Mouse (Mus musculus) limb, embryonic 11.5 days (tissue): Measurements from ENCODE around the gene Mat2a. TPM values are rescaled to one million over a fixed set of nuclear protein-coding genes. Genes with fewer than 3 reads are reported as not detected.

ENCODE experiments used
- ATAC-seq: fragments of 200-750 bp; cut with Nextera tagmentation; 2 replicates; pipeline ENCODE4 v1.8.0; 2017; ENCODE audit warnings: low read depth; ENCODE audit not compliant: insufficient number of reproducible peaks, low FRiP score, low TSS enrichment
- DNase-seq: peaks from one replicate; pipeline ENCODE4 v3.0.0-alpha.2; 2015; ENCODE audit warnings: low spot score
- H3K27ac ChIP-seq: fragments of 300-500 bp; sonication (generic); replicated peaks from 2 replicates; pipeline ENCODE4 v1.5.1; 2014; ENCODE audit warnings: low read depth, mild to moderate bottlenecking, low read length
- H3K27me3 ChIP-seq: fragments of 300-500 bp; sonication (generic); 2 replicates; pipeline ENCODE4 v1.6.1; 2014; ENCODE audit warnings: mild to moderate bottlenecking, low read length, mixed read lengths; ENCODE audit not compliant: control insufficient read depth, insufficient read depth
- H3K36me3 ChIP-seq: fragments of 300-500 bp; sonication (generic); 2 replicates; pipeline ENCODE4 v1.6.1; 2014; ENCODE audit warnings: mild to moderate bottlenecking, low read length, moderate library complexity, mixed read lengths; ENCODE audit not compliant: control insufficient read depth, insufficient read depth
- H3K4me1 ChIP-seq: fragments of 300-500 bp; sonication (generic); 2 replicates; pipeline ENCODE4 v1.6.1; 2014; ENCODE audit warnings: low read length, mixed read lengths; ENCODE audit not compliant: control insufficient read depth, insufficient read depth
- H3K4me2 ChIP-seq: fragments of 300-500 bp; sonication (generic); 2 replicates; pipeline ENCODE4 v1.6.1; 2014; ENCODE audit warnings: low read depth, mild to moderate bottlenecking, moderate library complexity; ENCODE audit not compliant: severe bottlenecking
- H3K4me3 ChIP-seq: fragments of 300-500 bp; sonication (generic); 2 replicates; pipeline ENCODE4 v1.5.1; 2014; ENCODE audit warnings: low read depth, low read length
- H3K9ac ChIP-seq: fragments of 300-500 bp; sonication (generic); 2 replicates; pipeline ENCODE4 v1.6.1; 2014; ENCODE audit warnings: mild to moderate bottlenecking, low read length
- H3K9me3 ChIP-seq: fragments of 300-500 bp; sonication (generic); 2 replicates; pipeline ENCODE4 v1.6.1; 2016; ENCODE audit warnings: low read length; ENCODE audit not compliant: control insufficient read depth
- WGBS: fragments of 180-500 bp; shearing (Covaris S2); extraction: QIAGEN DNeasy Blood & Tissue Kit; methylation state at CpG from one replicate; pipeline ENCODE4 v1.1.7; 2014; 5-methylcytosine and 5-hydroxymethylcytosine counted together
- polyA plus RNA-seq: library from polyadenylated mRNA; unstranded; fragments of >200 nt; fragmentation: Nextera tagmentation; extraction: Ambion mirVana; gene quantifications from 2 replicates; pipeline ENCODE4 v1.2.1, GENCODE M21; 2014

Mat2a gene
- polyA plus RNA-seq, 1 experiment from 2014 or later, result 490 TPM

GRCm38 (mm10) chr6:72430989-72431921 is 8.1 kb downstream of the Mat2a start:
- Histone ChIP-seq H3K27ac (no peak overlapping the region), H3K27me3 (no peaks in the 10 kb centered on the region), H3K9ac (no peak overlapping the region), H3K4me1 (no peaks in the 10 kb centered on the region), H3K36me3 (peaks cover 24% of the 10 kb centered on the region), H3K4me2 (no peak overlapping the region), H3K9me3 (no peaks in the 10 kb centered on the region), H3K4me3 (no peak overlapping the region)
- 28% methylated on average over 5 of the region's 5 CpGs for whole genome bisulfite sequencing
- ATAC-seq (peak; percentile 23; the same call in 1 of the 2 replicates), DNase-seq (no peak)

- DNase-seq, result no peak
Measured at GRCm38 (mm10) chr6:72429061-72429842, 10.1 kb downstream of the Mat2a start.

DNA sequence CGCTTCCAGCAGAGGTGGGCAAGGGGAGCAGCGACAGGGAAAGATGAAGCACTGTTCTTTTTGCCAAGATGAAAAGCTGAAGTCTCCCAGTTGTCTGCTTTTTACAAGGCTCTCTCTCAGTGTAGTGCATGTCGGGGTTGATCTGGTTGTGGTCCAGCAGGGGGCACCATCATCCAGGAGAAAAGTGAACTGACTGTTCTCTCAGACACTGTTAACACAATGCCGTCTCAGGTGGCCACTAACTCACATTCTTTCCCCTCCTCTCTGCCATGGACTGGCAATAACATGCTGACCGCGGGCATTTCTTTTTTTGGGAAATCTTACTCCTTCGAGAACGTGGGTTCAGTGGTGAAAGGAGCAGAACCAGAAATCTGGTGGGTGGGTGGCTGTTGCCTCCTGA is 11.3 kb downstream of the Mat2a start:
- Histone ChIP-seq H3K9me3 (no peaks in the 10 kb centered on the region), H3K4me3 (no peak overlapping the region), H3K4me1 (no peaks in the 10 kb centered on the region), H3K27me3 (no peaks in the 10 kb centered on the region), H3K36me3 (peaks cover 31% of the 10 kb centered on the region), H3K9ac (no peak overlapping the region), H3K4me2 (no peak overlapping the region), H3K27ac (no peak overlapping the region)
- ATAC-seq, result 0 out of 2 replicates have a peak, but pooled peaks have one; percentile 61
- 41% methylated on average over 8 of the region's 8 CpGs for WGBS
- DNase-seq, result peak; percentile 84

More at GRCm38 (mm10) chr6:72429061-72429842, 10.1 kb downstream of the Mat2a start:
- no peak overlapping the region for H3K27ac ChIP-seq
- no peaks in the 10 kb centered on the region for H3K4me1 ChIP-seq
- no peaks in the 10 kb centered on the region for H3K27me3 ChIP-seq
- H3K36me3 ChIP-seq, result peaks cover 28% of the 10 kb centered on the region
- WGBS, result 89% methylated on average over 21 of the region's 21 CpGs
- ATAC-seq, result no peak
- no peak overlapping the region for H3K9ac ChIP-seq
- no peak overlapping the region for H3K4me2 ChIP-seq
- no peak overlapping the region for H3K4me3 ChIP-seq
- H3K9me3 ChIP-seq, result no peaks in the 10 kb centered on the region

DNA sequence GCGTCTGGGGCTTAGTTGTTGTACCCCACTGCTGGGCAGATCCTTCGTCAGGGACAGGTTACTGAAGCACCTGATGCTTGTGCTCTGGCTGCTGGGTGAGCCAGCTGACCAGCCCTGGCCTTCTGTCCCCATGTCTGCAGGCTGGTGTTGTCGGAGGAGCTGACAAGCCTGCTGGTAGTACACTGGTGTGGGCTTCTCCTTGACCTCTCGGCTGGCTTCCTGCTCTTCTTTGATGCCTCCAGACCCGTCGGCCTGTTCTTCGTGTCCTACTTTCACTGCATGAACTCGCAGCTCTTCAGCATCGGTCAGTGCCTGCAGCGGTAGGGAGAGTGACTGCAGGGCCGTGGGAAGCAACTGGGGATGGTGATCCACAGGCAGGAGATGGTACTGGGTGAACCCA is 13.7 kb downstream of the Mat2a start:
- Histone ChIP-seq H3K4me3 (no peak overlapping the region), H3K4me1 (no peaks in the 10 kb centered on the region), H3K4me2 (no peak overlapping the region), H3K9me3 (no peaks in the 10 kb centered on the region), H3K27ac (no peak overlapping the region; the same call in 1 of the 2 replicates), H3K9ac (no peak overlapping the region), H3K27me3 (no peaks in the 10 kb centered on the region), H3K36me3 (peaks cover 25% of the 10 kb centered on the region)
- DNase-seq (no peak), ATAC-seq (no peak)
- WGBS, result 94% methylated on average over 11 of the region's 11 CpGs

DNA sequence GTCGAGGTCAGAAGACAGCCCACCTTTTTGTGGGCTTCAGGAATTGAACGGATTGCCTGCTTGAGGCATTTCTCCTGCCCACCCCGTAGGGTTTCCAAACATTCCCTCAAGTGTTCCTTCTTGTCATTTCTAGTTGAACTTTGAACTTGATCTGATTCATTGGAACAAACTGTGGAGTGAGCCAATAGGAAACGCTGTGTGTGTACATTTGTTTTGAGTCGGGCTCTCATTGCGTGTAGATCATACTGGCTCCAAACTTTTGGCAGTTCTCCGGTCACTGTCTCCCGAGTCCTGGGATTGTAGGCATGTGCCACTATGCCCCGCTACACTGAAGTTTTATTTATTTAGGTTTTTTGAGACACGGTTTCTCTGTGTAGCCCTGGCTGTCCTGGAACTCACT is 18.5 kb downstream of the Mat2a start:
- no peak overlapping the region for H3K9ac ChIP-seq
- no peak overlapping the region for H3K4me3 ChIP-seq
- no peaks in the 10 kb centered on the region for H3K4me1 ChIP-seq
- H3K27me3 ChIP-seq, result no peaks in the 10 kb centered on the region
- DNase-seq (no peak), ATAC-seq (no peak)
- no peak overlapping the region for H3K4me2 ChIP-seq
- no peaks in the 10 kb centered on the region for H3K9me3 ChIP-seq
- no peak overlapping the region for H3K27ac ChIP-seq
- 95% methylated on average over 10 of the region's 10 CpGs for WGBS
- peaks cover 25% of the 10 kb centered on the region for H3K36me3 ChIP-seq

GRCm38 (mm10) chr6:72419806-72420205 is 19.6 kb downstream of the Mat2a start:
- H3K4me2 ChIP-seq, result no peak overlapping the region
- WGBS, result 94% methylated on average over 1 of the region's 1 CpGs
- H3K36me3 ChIP-seq, result peaks cover 17% of the 10 kb centered on the region; the same call in 1 of the 2 replicates
- no peaks in the 10 kb centered on the region for H3K9me3 ChIP-seq
- ATAC-seq (no peak), DNase-seq (no peak)
- H3K27me3 ChIP-seq, result no peaks in the 10 kb centered on the region
- peaks cover 4% of the 10 kb centered on the region; the same call in 1 of the 2 replicates for H3K4me1 ChIP-seq
- no peak overlapping the region for H3K4me3 ChIP-seq
- H3K9ac ChIP-seq, result no peak overlapping the region
- no peak overlapping the region for H3K27ac ChIP-seq

DNA sequence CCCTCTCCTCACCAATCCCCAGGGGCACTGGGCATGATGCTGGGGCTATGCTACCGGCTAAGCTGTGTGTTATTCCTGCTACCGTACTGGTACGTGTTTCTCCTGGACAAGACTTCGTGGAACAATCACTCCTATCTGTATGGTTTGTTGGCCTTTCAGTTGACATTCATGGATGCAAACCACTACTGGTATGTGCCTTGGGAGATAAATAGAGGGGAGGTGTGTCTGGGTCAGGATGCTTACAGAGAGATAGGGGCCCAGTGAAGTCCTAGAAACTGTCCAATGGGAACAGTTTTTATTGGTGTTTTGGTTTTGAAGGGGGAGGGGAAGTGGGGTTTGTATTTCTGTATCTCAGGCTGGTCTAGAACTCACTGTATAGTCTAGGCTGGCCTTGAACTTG is 21.1 kb downstream of the Mat2a start:
- Histone ChIP-seq H3K27me3 (no peaks in the 10 kb centered on the region), H3K36me3 (peaks cover 10% of the 10 kb centered on the region; the same call in 1 of the 2 replicates), H3K9ac (no peak overlapping the region), H3K4me3 (no peak overlapping the region), H3K4me1 (peaks cover 4% of the 10 kb centered on the region; the same call in 1 of the 2 replicates), H3K4me2 (no peak overlapping the region), H3K27ac (no peak overlapping the region), H3K9me3 (no peaks in the 10 kb centered on the region)
- WGBS, result 89% methylated on average over 4 of the region's 4 CpGs
- DNase-seq (no peak), ATAC-seq (no peak)
